Mouse (Mus musculus) midbrain, embryonic 13.5 days (tissue): ENCODE data around the gene Mef2d. TPM values are rescaled to one million over a fixed set of nuclear protein-coding genes. Genes with fewer than 3 reads are reported as not detected.

Experiments
- ATAC-seq: fragments of 200-750 bp; cut with Nextera tagmentation; 2 replicates; pipeline ENCODE4 v1.8.0; 2017; ENCODE audit warnings: mild to moderate bottlenecking, moderate TSS enrichment, moderate library complexity
- H3K27ac ChIP-seq: fragments of 300-500 bp; sonication (generic); 2 replicates; pipeline ENCODE4 v1.5.1; 2015; ENCODE audit warnings: inconsistent platforms, mild to moderate bottlenecking, moderate library complexity
- H3K27me3 ChIP-seq: fragments of 300-500 bp; sonication (generic); 2 replicates; pipeline ENCODE4 v1.6.1; 2015; ENCODE audit warnings: mild to moderate bottlenecking, inconsistent platforms
- H3K36me3 ChIP-seq: fragments of 300-500 bp; sonication (generic); 2 replicates; pipeline ENCODE4 v1.6.1; 2015; ENCODE audit warnings: mild to moderate bottlenecking, inconsistent platforms
- H3K4me1 ChIP-seq: fragments of 300-500 bp; sonication (generic); replicated peaks from 2 replicates; pipeline ENCODE4 v1.6.1; 2015; ENCODE audit warnings: inconsistent platforms
- H3K4me2 ChIP-seq: fragments of 300-500 bp; sonication (generic); replicated peaks from 2 replicates; pipeline ENCODE4 v1.6.1; 2015; ENCODE audit warnings: moderate library complexity, mild to moderate bottlenecking, inconsistent platforms
- H3K4me3 ChIP-seq: fragments of 300-500 bp; sonication (generic); replicated peaks from 2 replicates; pipeline ENCODE4 v1.5.1; 2015; ENCODE audit warnings: mild to moderate bottlenecking, inconsistent platforms
- H3K9ac ChIP-seq: fragments of 300-500 bp; sonication (generic); replicated peaks from 2 replicates; pipeline ENCODE4 v1.6.1; 2015; ENCODE audit warnings: mild to moderate bottlenecking, inconsistent platforms
- H3K9me3 ChIP-seq: fragments of 300-500 bp; sonication (generic); 2 replicates; pipeline ENCODE4 v1.6.1; 2016; ENCODE audit warnings: mild to moderate bottlenecking, inconsistent platforms
- WGBS: fragments of 180-500 bp; shearing (Covaris S2); methylation state at CpG from one replicate; pipeline ENCODE4 v1.1.7; 2015; 5-methylcytosine and 5-hydroxymethylcytosine counted together
- polyA plus RNA-seq: library from polyadenylated mRNA; unstranded; fragments of >200 nt; fragmentation: Nextera tagmentation; extraction: Ambion mirVana; gene quantifications from 2 replicates; pipeline ENCODE4 v1.2.1, GENCODE M21; 2015

Gene Mef2d
- polyA plus RNA-seq = 15.1 and 16.9 TPM in 2 replicates

- peak; percentile 87 for ATAC-seq
- peaks cover 72% of the 10 kb centered on the region for H3K4me1 ChIP-seq
- H3K4me2 ChIP-seq = peak within 1 kb of the TSS; percentile 90
Measured at GRCm38 (mm10) chr3:88141787-88142523, at the start of gene Mef2d. Gene Mef2d, plus strand, starts transcription at chr3:88142372.

DNA sequence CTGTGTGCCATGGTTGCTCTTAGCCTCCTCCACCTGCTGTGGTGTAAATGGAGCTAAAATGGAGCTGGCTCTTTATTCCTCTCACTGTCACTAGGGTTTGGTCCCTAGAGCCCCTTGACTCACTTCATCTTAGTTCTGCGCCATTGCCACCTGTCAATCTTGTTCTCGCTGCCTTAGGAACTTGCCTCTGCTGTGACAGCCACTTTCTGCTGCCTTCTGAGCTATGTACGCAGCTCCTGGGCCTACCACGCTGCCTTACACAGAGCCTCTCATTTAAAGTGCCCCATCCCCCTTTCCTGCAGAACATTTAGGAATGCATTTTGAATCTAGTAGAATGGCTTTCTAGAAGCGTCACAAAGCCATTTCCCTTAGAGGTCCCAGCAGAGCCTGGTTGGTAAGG is 48.0 kb upstream of the Mef2d start:
- H3K27me3 ChIP-seq = no peaks in the 10 kb centered on the region
- peaks cover 47% of the 10 kb centered on the region for H3K36me3 ChIP-seq
- H3K4me3 ChIP-seq = no peak overlapping the region
- no peak overlapping the region for H3K9ac ChIP-seq
- H3K9me3 ChIP-seq = no peaks in the 10 kb centered on the region
- H3K27ac ChIP-seq = no peak overlapping the region
- no peaks in the 10 kb centered on the region for H3K4me1 ChIP-seq
- ATAC-seq = no peak
- H3K4me2 ChIP-seq = no peak overlapping the region
- 84% methylated on average over 5 of the region's 5 CpGs for WGBS

More at GRCm38 (mm10) chr3:88141787-88142523, at the start of gene Mef2d:
- 0% methylated on average over 47 of the region's 52 CpGs for WGBS
- peak within 1 kb of the TSS; percentile 99 for H3K27ac ChIP-seq
- H3K9ac ChIP-seq = peak within 1 kb of the TSS; percentile 92
- peaks cover 25% of the 10 kb centered on the region for H3K27me3 ChIP-seq
- H3K9me3 ChIP-seq = no peaks in the 10 kb centered on the region
- peak within 1 kb of the TSS; percentile 96 for H3K4me3 ChIP-seq
- no peaks in the 10 kb centered on the region for H3K36me3 ChIP-seq

DNA sequence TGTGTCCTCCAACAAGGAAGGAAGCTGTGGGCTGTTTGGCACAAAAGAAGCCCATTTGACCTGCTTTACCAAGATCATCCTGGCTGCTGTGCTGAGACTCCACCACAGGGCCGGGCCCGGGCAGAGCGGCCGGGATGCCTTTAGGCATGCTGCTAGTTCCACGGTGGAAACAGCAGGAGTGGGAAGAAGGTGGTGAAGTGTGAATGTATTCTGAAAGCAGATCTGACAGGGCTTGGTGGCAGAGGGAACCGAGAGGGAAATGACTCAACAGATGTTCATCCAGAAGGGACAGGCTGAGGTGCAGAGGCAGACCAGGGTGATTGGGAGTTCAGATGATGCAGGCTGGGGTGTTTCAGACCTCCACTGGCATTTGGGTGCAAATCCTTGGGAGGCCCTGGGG is 44.5 kb upstream of the Mef2d start:
- H3K27ac ChIP-seq = no peak overlapping the region
- H3K9me3 ChIP-seq = no peaks in the 10 kb centered on the region
- 93% methylated on average over 6 of the region's 6 CpGs for WGBS
- no peak overlapping the region for H3K4me2 ChIP-seq
- no peak for ATAC-seq
- H3K4me1 ChIP-seq = no peaks in the 10 kb centered on the region
- no peak overlapping the region for H3K9ac ChIP-seq
- H3K4me3 ChIP-seq = no peak overlapping the region
- H3K27me3 ChIP-seq = no peaks in the 10 kb centered on the region
- peaks cover 48% of the 10 kb centered on the region for H3K36me3 ChIP-seq

DNA sequence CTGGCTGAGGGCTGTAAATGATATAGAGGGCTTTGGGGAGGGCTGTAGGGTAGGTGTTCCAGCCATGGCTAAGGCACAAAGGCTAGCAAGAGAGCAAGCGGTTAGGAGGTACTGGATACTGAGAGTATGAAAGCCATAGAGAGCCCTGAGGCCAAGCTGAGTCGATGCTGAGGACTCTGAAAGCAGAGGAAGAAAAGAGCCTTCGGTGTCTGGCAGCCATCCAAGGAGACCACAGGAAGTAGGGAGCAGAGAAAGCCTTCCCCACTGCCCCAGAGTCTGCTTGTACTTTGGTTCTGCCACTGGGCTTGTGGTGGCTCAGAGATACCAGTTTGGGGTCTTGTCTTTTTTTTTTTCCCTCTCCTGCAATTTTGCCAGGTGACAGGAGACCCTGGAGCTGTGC is 41.9 kb upstream of the Mef2d start:
- H3K9ac ChIP-seq = no peak overlapping the region
- WGBS = 91% methylated on average over 3 of the region's 3 CpGs
- H3K4me3 ChIP-seq = no peak overlapping the region
- no peaks in the 10 kb centered on the region for H3K4me1 ChIP-seq
- H3K36me3 ChIP-seq = peaks cover 57% of the 10 kb centered on the region
- no peaks in the 10 kb centered on the region for H3K27me3 ChIP-seq
- no peak for ATAC-seq
- no peak overlapping the region for H3K4me2 ChIP-seq
- no peaks in the 10 kb centered on the region for H3K9me3 ChIP-seq
- H3K27ac ChIP-seq = no peak overlapping the region

- Histone ChIP-seq H3K4me2 (no peak overlapping the region), H3K4me1 (no peaks in the 10 kb centered on the region), H3K27ac (no peak overlapping the region), H3K36me3 (peaks cover 58% of the 10 kb centered on the region), H3K9me3 (no peaks in the 10 kb centered on the region), H3K9ac (no peak overlapping the region), H3K27me3 (no peaks in the 10 kb centered on the region), H3K4me3 (no peak overlapping the region)
- WGBS = 92% methylated on average over 7 of the region's 7 CpGs
- no peak for ATAC-seq
Measured at GRCm38 (mm10) chr3:88101736-88102135, 40.4 kb upstream of the Mef2d start.

GRCm38 (mm10) chr3:88102196-88102595 is 40.0 kb upstream of the Mef2d start:
- WGBS = 92% methylated on average over 6 of the region's 6 CpGs
- peaks cover 55% of the 10 kb centered on the region for H3K36me3 ChIP-seq
- H3K9me3 ChIP-seq = no peaks in the 10 kb centered on the region
- no peak overlapping the region for H3K4me3 ChIP-seq
- no peaks in the 10 kb centered on the region for H3K4me1 ChIP-seq
- no peaks in the 10 kb centered on the region for H3K27me3 ChIP-seq
- no peak overlapping the region for H3K4me2 ChIP-seq
- H3K27ac ChIP-seq = no peak overlapping the region
- no peak overlapping the region for H3K9ac ChIP-seq
- ATAC-seq = no peak

GRCm38 (mm10) chr3:88102611-88103010 is 39.6 kb upstream of the Mef2d start:
- Histone ChIP-seq H3K36me3 (peaks cover 53% of the 10 kb centered on the region), H3K9ac (no peak overlapping the region), H3K27me3 (no peaks in the 10 kb centered on the region), H3K4me3 (no peak overlapping the region), H3K4me2 (no peak overlapping the region), H3K9me3 (no peaks in the 10 kb centered on the region), H3K27ac (no peak overlapping the region), H3K4me1 (no peaks in the 10 kb centered on the region)
- no peak for ATAC-seq
- 86% methylated on average over 6 of the region's 6 CpGs for WGBS

DNA sequence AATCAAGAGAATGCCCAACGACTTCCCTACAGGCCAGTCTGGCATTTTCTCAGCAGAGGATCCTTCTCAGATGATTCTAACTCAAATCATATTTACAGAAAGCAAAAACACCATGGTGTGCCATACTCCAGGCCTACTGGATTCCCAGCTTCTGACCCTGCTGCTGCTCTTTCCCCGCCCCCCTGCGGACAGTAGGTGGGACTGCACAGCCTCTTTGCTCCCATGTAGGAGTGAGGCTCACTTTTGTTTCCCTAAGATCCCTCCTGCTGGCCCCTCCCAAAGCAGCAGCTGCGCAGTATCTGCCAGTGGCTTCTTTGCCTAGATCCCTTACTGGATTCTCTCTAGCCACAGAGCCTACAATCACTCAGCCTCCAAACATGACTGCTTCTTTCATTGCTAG is 36.0 kb upstream of the Mef2d start:
- H3K4me1 ChIP-seq = no peaks in the 10 kb centered on the region
- 79% methylated on average over 4 of the region's 4 CpGs for WGBS
- no peaks in the 10 kb centered on the region for H3K27me3 ChIP-seq
- no peaks in the 10 kb centered on the region for H3K9me3 ChIP-seq
- H3K4me3 ChIP-seq = no peak overlapping the region
- H3K4me2 ChIP-seq = no peak overlapping the region
- H3K36me3 ChIP-seq = peaks cover 54% of the 10 kb centered on the region
- no peak for ATAC-seq
- H3K9ac ChIP-seq = no peak overlapping the region
- H3K27ac ChIP-seq = no peak overlapping the region

GRCm38 (mm10) chr3:88109126-88109525 is 33.0 kb upstream of the Mef2d start:
- Histone ChIP-seq H3K36me3 (peaks cover 53% of the 10 kb centered on the region), H3K27me3 (no peaks in the 10 kb centered on the region)
- WGBS = 96% methylated on average over 6 of the region's 6 CpGs

GRCm38 (mm10) chr3:88114396-88114795 is 27.8 kb upstream of the Mef2d start:
- ATAC-seq = no peak
- H3K36me3 ChIP-seq = peaks cover 64% of the 10 kb centered on the region
- H3K9me3 ChIP-seq = no peaks in the 10 kb centered on the region
- no peak overlapping the region for H3K27ac ChIP-seq
- H3K4me1 ChIP-seq = no peaks in the 10 kb centered on the region
- 95% methylated on average over 12 of the region's 12 CpGs for WGBS
- no peaks in the 10 kb centered on the region for H3K27me3 ChIP-seq
- no peak overlapping the region for H3K4me2 ChIP-seq
- no peak overlapping the region for H3K9ac ChIP-seq
- no peak overlapping the region for H3K4me3 ChIP-seq

More at GRCm38 (mm10) chr3:88109126-88109525, 33.0 kb upstream of the Mef2d start:
- Histone ChIP-seq H3K27ac (no peak overlapping the region), H3K9me3 (no peaks in the 10 kb centered on the region), H3K9ac (no peak overlapping the region), H3K4me1 (no peaks in the 10 kb centered on the region), H3K4me2 (no peak overlapping the region), H3K4me3 (no peak overlapping the region)
- no peak for ATAC-seq

DNA sequence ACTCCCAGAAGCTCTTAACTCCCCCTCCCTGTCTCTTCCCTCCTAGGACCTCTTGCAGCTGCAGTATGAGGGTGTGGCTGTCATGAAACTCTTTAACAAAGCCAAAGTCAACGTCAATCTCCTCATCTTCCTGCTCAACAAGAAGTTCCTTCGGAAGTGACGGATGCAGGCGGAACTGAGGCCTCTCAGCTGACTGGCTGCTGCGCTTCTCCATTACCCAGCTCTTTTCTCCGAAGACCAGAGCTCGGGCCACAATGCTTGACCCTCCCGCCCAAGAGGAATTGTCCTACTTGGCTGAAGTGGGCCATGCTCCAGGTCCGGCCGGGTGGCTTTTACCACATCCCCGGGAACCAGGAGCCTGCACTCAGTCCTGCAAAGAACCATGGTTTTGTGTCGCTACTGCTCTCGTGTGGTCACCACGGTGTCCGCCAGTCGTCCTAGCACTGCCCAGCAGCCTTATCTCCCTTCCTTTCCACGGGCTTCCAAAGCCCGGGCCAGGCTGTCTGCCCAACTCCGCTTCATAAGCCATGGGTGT is 22.0 kb upstream of the Mef2d start:
- H3K9me3 ChIP-seq = no peaks in the 10 kb centered on the region
- WGBS = 91% methylated on average over 19 of the region's 19 CpGs
- ATAC-seq = no peak
- H3K4me1 ChIP-seq = no peaks in the 10 kb centered on the region
- no peaks in the 10 kb centered on the region for H3K27me3 ChIP-seq
- no peak overlapping the region for H3K27ac ChIP-seq
- H3K4me3 ChIP-seq = no peak overlapping the region
- no peak overlapping the region for H3K4me2 ChIP-seq
- no peak overlapping the region for H3K9ac ChIP-seq
- peaks cover 33% of the 10 kb centered on the region for H3K36me3 ChIP-seq

- no peak for ATAC-seq
- no peaks in the 10 kb centered on the region for H3K4me1 ChIP-seq
- H3K36me3 ChIP-seq = peaks cover 24% of the 10 kb centered on the region
- no peaks in the 10 kb centered on the region for H3K9me3 ChIP-seq
- no peak overlapping the region for H3K4me2 ChIP-seq
- H3K27ac ChIP-seq = no peak overlapping the region
- no peaks in the 10 kb centered on the region for H3K27me3 ChIP-seq
- 85% methylated on average over 14 of the region's 14 CpGs for whole genome bisulfite sequencing
- no peak overlapping the region for H3K9ac ChIP-seq
- H3K4me3 ChIP-seq = no peak overlapping the region
Measured at GRCm38 (mm10) chr3:88121164-88122131, 20.7 kb upstream of the Mef2d start.
